Mouse (Mus musculus) activated CD4-positive, CD25-positive, alpha-beta regulatory T cell, adult 4 months (primary cell): ENCODE data around the gene Trpv3. TPM values are rescaled to one million over a fixed set of nuclear protein-coding genes. Genes with fewer than 3 reads are reported as not detected.
"Not testable (repeated sequence)": the region's sequence is repeated elsewhere in the genome, so short reads cannot be mapped to it uniquely, and the experiment has no call there.

ENCODE experiments used
- ATAC-seq: one replicate; pipeline ENCODE4 v1.8.0; 2017
- polyA plus RNA-seq, 2 experiments: library from polyadenylated mRNA; unstranded; fragments of 100-300 nt; shearing (Covaris generic); gene quantifications; one replicate each; pipeline ENCODE4 v1.2.1; 2017

Gene Trpv3
- polyA plus RNA-seq, 2 experiments from 2014 or later: 0.09 TPM; not detected in 1

DNA sequence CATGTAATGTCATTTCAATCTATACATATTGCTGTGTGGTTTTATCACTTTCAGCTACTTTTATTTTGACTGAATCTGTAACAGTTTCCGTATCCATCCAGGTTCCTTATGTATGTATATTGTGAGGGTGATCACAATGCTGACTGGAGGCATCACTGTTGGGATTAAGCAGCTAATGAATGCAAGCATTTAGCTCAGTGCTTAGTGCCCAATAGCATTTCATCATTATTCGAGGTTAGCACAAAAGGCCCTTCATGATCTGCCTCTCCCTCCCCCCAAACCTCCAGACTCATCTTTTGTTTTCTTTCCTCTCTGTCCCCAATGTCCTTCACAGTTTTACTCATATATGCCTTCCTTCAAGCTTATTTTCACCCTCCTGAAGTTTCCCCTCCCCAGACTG is 35.9 kb downstream of the Trpv3 start:
- ATAC-seq: no peak

DNA sequence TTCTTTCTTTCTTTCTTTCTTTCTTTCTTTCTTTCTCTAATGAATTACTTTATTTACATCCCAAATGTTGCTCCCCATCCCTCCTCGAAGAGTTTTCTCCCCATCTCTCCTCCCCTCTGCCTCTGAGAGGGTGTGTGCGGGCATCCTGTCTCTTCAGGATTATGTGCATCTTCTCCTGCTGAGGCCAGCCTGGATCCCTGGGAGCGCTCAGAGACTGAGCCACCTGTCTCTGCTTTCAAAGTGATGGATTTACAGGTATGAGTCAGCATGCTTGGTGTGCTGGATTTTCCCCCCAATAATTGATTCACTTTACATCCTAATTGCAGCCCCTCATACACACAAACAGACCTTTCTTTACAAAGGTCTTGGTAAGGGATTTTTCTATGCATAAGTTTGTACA is 48.8 kb downstream of the Trpv3 start:
- ATAC-seq: no peak

DNA sequence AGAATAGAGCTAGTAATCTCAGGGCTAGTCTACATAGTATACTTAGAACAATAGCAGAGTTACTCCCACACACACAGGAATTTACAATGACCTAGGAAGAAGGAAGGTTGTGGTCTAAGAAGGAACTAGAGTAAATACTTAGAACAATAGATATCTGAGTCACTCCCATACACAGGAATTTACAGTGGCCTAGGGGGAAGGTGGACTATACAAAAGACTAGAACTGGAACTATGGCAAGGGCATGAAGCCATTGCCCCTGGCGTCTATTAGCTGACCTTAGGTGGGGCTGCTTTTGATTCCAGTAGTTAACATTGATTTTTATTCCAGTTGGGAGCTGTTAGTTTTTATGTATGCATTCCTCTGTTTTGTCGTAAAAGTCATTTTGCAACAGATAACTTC is 51.4 kb downstream of the Trpv3 start:
- not testable (repeated sequence) for ATAC-seq

DNA sequence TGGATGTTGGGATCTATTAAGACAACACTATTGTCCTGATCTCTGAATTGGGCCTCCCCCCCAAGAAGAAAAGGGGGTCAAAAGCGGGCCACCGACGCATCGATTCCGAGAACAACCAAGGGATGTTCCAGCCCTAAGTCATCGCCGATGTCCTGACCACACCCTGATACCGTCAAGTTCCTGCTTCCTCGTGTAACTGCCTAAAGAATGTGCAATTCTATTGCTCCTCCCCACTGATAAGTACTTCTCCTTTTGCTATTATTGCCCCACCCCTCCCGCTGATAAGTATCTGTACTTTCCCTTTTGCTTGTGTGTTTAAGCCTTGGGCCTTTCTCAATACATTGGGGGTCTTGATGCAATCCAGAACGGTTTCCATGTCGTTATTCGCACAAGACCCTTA is 53.9 kb downstream of the Trpv3 start:
- not testable (repeated sequence) for ATAC-seq

DNA sequence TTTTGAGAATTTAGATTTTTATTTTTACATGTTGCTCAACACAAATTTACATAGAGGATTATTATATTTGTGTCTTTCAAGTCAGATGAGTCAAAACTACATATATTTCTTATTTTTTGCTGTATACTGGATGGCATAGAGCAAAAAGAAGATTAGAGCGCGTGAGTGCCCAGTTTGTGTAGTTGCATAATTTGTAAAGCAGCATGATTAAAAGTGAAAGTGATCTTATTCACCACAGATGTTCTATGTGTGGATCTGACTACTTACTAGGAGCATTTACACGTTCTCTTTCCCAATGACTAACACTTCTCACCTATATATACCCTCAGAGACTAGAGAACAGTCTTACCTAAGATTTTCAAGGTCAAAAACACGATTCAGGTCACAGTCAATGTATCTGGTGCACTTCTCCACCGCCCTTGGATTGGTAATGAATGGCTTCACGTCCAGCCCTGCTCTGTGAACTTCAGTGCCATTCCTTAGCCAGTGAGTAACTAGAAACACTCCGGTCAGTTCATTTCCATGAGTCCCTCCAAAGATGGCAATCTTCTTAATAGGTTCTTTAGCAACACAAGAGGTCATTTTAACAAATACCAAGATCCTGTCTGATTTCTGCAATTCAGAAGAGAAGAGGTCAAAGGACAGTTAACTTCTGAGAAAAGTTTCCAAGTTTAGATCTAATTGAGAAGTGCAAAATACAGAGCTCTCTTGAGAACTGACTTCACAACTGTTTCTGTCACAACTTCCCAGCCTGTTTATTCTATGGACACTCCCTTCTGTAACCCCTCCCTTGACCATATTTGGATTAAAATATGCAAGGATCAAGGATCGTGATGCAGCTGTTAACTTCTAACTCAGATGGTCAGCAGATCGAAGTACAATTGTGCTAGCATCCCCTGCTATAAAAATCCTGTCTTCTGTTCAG is 57.0 kb downstream of the Trpv3 start:
- no peak for ATAC-seq

DNA sequence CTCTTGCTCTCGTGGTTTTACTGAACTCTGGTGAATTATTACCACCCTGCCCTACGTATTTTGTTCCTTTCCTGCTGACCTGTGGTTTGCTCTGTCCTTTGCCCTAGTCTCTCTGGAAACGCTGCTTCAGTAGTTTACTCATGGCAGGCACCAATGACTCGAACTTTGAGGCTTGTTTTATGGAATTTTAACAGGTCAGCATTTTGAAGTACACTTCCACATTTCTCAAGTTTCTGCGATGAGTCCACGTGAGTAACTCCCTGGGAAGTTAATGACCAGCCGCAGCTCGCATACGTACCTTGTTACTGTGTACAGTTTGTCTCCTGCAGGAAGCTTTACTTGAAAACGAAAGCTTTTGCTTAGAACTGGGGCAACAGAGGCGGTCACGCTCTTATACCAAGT is 59.3 kb downstream of the Trpv3 start:
- ATAC-seq: no peak

DNA sequence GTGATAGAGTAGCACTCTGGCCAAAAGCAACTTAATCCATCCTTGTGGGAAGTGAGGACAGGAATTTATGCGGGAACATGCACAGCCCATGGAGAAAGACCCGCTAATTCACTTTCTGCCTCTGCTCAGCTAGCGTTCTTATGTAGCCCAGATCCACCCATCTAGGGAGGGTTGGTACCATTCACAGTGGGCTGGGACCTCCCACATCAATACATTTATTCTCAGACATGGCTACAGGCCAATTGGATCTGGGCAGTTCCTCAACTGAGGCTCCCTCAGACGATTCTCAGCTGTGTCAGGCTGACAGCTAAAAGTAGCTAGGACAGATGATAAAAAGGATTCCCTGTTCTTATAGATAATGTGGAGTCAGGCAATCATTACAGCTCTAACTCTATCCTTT is 60.2 kb downstream of the Trpv3 start:
- ATAC-seq: no peak

DNA sequence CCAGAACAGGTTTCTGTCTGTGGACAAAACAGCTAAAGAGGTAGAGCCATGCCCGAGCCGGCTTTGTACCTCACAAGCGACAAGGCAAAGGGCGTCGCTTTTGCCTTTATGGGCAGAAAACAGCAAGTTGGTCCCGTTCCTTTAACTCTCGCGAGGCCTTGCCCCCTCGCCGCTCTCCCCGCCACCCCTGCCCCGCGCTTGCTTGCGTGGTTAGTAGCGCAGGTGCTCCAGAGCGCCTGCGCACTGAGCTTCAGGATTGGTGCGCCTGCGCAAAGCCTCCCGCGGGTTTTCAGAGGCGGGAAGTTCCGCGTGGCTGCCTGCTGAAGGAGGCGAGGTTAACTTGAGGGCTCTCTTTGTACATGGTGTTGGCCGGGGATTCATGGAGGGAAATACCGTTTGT is 62.3 kb downstream of the Trpv3 start, which contains the start of the genes Aspa, Gm49340 and Spata22:
Aspa (minus strand) TSS at position 155 of the 400 bp plus-strand sequence.
Gm49340 (plus strand) TSS at position 300 of the 400 bp plus-strand sequence.
Spata22 (plus strand) TSS at position 300 of the 400 bp plus-strand sequence.
- no peak for ATAC-seq

DNA sequence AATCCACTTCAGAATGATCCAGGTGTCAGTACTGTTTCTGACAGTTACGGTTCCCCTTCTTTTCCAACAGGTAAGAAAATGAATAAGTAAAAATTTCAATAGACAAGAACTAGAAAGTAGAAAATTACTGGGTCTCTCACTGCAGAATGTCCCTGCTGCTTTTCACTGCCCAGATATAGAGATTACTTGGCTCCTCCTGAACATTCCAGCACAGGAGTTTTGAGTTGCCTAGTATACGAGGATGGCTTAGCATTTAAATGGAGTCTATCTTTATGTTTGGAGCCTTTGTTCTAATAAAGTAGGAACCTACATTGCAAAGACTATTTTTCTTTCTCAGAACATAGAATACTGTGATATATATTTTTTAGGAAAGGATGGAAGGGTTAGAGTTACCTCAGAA is 66.2 kb downstream of the Trpv3 start:
- no peak for ATAC-seq

DNA sequence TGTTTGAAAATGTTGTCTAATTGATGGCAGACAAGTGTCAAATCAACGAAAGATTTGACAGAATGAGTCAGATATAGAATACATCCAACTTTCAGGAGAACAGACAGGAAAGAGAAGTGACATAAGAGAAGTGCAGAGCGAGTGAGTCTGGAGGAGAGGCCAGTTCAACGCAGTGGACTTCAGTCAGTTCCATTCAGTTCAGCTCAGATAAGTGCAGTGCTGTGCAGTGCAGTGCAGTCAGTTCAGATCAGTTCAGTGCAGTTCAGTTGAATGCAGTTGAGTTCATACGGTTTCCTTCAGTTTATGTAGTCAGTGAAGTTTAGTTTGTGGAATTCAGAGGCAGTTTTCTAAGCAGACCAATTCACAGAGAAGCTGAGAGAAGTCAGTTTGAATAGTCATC is 69.7 kb downstream of the Trpv3 start:
- no peak for ATAC-seq

Other genes with a start within 250 kb of the Trpv3 start
- gene Camkk1, start 248.4 kb upstream of the Trpv3 start, polyA plus RNA-seq: 1 to 10 TPM; 2.4 to 2.6 TPM
- gene Ncbp3, start 219.6 kb upstream of the Trpv3 start, polyA plus RNA-seq: 10 to 100 TPM; 14.3 to 16.8 TPM
- gene Itgae, start 176.8 kb upstream of the Trpv3 start, polyA plus RNA-seq: 100 to 1,000 TPM in 1 of 2 experiments, 10 to 100 TPM in 1; 94.7 to 118 TPM
- gene Haspin, start 129.1 kb upstream of the Trpv3 start, polyA plus RNA-seq: 1 to 10 TPM; 8.6 to 8.7 TPM
- under 1 TPM in 1 of 2 experiments, not detected in 1; 0.19 TPM for gene P2rx5, start 107.0 kb upstream of the Trpv3 start, polyA plus RNA-seq
- gene Emc6, start 90.4 kb upstream of the Trpv3 start, polyA plus RNA-seq: 10 to 100 TPM; 50.2 to 65.2 TPM
- 10 to 100 TPM; 20.6 to 28.4 TPM for gene Tax1bp3, start 90.3 kb upstream of the Trpv3 start, polyA plus RNA-seq
- gene Ctns, start 68.3 kb upstream of the Trpv3 start, polyA plus RNA-seq: 1 to 10 TPM; 8.6 to 8.9 TPM
- gene Shpk, start 67.9 kb upstream of the Trpv3 start, polyA plus RNA-seq: 1 to 10 TPM; 2.7 to 2.8 TPM
- not detected for gene Trpv1, start 33.1 kb upstream of the Trpv3 start, polyA plus RNA-seq
- gene Aspa, start 62.2 kb downstream of the Trpv3 start, polyA plus RNA-seq: under 1 TPM in 1 of 2 experiments, not detected in 1; 0.08 TPM
- gene Gm49340, start 62.4 kb downstream of the Trpv3 start, polyA plus RNA-seq: not detected
- not detected for gene Spata22, start 62.4 kb downstream of the Trpv3 start, polyA plus RNA-seq
- not detected for gene Olfr20, start 83.4 kb downstream of the Trpv3 start, polyA plus RNA-seq
- gene Olfr376, start 103.9 kb downstream of the Trpv3 start, polyA plus RNA-seq: not detected
- gene Olfr1, start 132.2 kb downstream of the Trpv3 start, polyA plus RNA-seq: not detected
- not detected for gene Olfr378, start 161.1 kb downstream of the Trpv3 start, polyA plus RNA-seq
- not detected for gene Olfr380, start 190.1 kb downstream of the Trpv3 start, polyA plus RNA-seq
- gene Olfr381, start 224.2 kb downstream of the Trpv3 start, polyA plus RNA-seq: not detected
- gene Olfr382, start 249.8 kb downstream of the Trpv3 start, polyA plus RNA-seq: not detected